Mouse (Mus musculus): Measurements from ENCODE around the gene Platr17.

GRCm38 (mm10) chr17:33932448-33932847 lies 27.5 kb downstream of the Platr17 start:
- TF ChIP-seq CTCF (IDR thresholded peaks at IDR 0.05) = no peak
- TF ChIP-seq POLR2A (IDR thresholded peaks at IDR 0.05; ENCODE audit: insufficient read depth, low read depth, low read length) = no peak

All from heart, adult 2 months (tissue).